Mouse (Mus musculus): ENCODE results near the gene Sos2. TPM values are rescaled to one million over a fixed set of nuclear protein-coding genes. Genes with fewer than 3 reads are reported as not detected.

The Sos2 gene
- 10 to 100 TPM; 28.0 to 32.0 TPM for total RNA-seq (2021)

DNA sequence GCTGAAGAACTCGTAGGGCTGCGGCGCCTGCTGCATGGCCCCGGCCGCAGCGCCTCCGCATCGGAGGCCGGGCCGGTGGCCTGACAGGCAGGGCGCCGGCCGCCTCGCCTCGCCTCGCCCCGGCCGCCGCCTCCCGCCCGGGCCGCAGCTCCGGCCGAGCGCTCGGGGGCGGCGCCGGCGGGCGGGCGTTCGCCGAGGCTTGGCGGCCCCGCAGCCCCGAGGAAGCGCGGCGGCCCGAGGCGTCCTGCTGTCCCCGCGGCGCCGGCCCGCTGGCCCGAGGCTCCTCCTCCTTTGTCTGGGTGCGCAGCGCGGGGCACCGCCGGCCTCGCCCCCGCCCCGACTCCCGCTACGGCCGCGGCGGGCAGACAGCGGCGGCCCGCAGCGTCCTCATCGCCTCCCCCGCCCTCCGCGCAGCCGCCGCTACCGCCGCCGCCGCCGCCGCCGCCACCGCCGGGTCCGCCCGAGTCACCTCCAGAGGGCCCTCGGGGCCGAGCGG, at the start of gene Sos2:
Gene Sos2, minus strand, starts transcription at position 287 of the 496 bp plus-strand sequence.
- peak in 1 of 2 experiments; percentile 41 for DNase-seq (ENCODE audit: extremely low spot score in 1 of 2, low spot score in 1 of 2)

DNA sequence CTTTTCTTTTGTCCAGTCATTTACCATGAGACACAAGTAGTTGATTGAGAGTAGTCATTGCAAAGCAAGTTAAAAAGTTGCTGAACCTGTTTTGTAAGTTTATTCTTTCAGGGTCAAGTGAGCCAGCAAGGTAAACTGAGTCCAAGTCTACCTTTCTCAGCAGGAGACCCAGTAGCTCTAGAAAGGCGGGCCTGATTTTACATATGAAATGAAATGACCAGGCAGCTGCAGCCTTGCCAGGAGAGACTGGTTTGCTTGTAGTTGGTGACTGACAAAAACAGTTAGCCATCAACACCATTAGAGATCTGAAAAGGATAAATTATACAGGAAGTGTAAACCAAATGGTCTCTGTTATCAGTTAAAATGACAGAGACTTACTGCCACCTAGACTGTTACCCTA, 48.7 kb upstream of the Sos2 start:
- DNase-seq (ENCODE audit: extremely low spot score in 1 of 2, low spot score in 1 of 2) = no peak

DNA sequence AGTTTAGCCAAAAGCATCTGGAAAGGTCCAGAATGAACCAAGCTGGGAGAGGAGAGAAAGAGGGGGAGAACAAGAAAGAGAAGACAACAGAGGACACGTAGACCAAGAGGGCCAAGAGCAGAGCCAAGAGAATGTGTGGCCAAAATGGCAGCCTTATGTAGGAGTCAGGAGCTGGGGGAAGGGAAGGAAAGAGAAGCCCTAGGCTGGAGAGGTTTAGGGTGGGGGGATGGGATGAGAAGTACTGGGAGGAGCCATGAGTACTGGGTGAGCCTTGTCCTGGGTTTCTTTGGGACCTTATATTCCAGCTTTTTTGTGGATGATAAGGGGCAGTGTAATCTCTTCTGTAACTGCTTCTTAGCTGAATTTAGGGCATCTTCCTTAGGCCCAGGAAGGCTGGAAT, 47.6 kb upstream of the Sos2 start:
- DNase-seq (ENCODE audit: extremely low spot score in 1 of 2, low spot score in 1 of 2) = no peak

DNA sequence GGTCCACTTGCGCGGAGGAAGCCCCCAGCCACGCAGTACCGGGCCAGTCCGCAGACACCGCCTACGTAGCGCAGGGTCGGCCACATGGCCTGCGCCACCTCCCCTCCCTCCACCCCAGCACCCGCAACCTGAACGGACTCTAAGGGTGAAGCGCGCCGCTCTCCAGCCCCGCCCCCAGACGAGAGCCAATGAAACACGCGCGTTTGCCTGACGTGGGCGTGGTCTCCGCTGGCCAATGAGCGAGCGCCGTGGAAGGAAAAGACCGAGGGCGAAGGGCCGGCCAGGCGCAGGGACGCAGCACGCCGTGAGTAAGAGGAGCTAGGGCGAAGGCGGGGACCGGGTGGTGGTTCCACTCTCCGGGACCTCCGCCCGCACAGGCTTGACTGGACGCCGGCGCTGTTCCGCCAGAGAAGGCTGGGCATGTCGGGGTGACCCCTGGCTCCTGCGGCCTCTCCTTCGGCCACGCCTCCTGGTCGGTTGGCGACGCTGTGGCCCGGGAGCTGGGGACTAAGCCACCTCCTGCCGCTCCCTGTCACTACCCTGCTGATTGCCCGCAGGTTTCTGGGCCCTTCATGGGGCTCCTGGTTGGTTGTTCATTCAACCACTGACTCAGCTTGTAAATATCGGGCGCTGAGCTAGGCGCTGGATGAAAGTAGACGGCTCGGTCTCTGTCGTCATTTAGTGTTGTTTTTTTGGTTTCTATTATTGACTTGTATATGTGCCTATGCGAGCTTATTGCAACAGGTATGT, 43.2 kb upstream of the Sos2 start, which contains the start of the genes L2hgdh and Atp5s:
Gene L2hgdh, minus strand, starts transcription at position 163 of the 750 bp plus-strand sequence.
Gene Atp5s, plus strand, starts transcription at position 240 of the 750 bp plus-strand sequence.
- peak; percentile 86 to 91 for DNase-seq (ENCODE audit: extremely low spot score in 1 of 2, low spot score in 1 of 2)

DNA sequence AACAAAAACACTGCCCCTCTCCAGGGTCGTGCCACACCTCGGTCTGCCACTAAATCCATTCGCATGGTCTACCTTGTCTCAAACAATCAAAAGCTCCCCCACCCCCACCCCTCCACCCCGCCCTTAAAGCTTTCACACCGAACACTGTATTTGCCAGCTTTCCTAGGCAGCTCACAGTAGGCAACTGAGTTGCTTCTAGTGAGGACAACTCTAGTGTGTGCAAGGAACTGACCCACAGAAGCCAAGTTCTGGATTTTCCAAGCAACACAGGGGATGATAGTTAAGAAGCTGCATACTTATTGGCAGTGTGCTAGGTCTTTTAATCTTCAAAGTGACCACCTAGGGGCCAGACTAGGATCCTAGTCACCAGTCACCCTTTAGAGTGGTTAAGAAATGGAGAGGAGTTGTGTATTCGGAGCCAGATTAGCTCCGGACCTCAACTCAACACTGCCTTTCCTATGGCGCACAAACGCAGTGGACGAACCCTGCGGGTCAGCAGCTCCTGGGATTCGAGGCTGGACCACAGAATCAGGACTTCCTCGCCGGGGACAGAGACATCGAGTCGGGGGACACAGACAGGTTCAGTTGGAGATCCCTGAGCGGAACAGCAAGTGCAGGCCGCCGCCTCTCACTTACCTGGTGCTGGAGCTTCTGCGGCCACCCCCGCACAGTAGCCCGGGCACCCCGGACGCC, 42.5 kb upstream of the Sos2 start:
- no peak for DNase-seq (ENCODE audit: extremely low spot score in 1 of 2, low spot score in 1 of 2)

DNA sequence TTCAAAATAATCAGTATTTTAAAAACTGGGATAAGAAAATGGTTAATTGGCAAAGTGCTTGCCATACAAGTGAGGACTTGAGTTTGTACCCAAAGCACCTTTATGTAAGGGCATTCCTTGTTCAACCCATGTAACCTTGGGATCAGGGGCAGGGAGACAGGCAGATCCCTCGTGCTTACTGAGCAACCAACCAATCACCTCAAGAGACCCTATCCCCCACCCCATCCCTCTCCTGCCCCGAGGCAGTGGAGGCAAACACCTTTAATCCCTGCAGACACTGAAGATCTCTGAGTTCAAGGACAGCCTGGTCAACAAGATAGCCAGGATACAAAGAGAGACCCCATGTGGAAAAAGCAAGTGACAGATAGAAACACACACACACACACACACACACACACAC, 41.7 kb upstream of the Sos2 start:
- DNase-seq (ENCODE audit: extremely low spot score in 1 of 2, low spot score in 1 of 2) = no peak

DNA sequence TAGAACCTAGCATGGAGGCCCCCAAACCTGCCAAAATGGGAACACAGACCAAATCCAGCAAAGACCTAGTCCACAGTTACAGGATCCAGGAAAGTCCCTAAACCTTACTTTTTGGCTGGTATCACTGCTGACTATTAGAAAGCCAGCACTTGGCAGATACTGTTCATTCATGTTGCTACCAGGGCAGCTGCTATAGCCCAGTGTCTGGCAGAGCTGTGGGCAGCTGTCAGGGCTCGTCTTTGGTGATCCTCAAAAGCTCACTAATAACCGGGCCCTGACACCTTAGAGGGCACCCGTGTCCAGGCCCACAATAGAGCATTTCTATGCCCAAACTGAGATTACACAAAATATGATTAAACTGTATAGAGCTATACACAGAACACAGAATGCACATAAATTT, 41.2 kb upstream of the Sos2 start:
- DNase-seq (ENCODE audit: extremely low spot score in 1 of 2, low spot score in 1 of 2) = no peak

DNA sequence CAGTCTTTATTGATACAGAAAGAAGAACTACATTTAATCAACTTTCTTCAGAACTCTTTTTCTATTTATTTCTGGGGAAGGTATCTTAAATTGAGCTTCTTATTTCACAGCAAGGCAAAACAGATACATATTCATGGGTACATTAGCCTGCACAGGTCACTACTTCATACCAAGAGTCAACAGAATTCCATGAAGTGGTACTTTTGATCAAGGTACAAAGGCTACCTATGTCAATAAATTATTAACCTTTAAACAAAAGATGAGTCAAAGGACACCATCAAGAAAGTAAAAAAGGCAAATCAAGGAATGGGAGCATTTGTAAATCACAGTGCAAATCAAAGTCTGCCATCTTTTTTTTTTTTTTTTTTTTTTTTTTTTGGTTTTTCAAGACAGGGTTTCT, 32.0 kb upstream of the Sos2 start:
- no peak for DNase-seq (ENCODE audit: extremely low spot score in 1 of 2, low spot score in 1 of 2)

DNA sequence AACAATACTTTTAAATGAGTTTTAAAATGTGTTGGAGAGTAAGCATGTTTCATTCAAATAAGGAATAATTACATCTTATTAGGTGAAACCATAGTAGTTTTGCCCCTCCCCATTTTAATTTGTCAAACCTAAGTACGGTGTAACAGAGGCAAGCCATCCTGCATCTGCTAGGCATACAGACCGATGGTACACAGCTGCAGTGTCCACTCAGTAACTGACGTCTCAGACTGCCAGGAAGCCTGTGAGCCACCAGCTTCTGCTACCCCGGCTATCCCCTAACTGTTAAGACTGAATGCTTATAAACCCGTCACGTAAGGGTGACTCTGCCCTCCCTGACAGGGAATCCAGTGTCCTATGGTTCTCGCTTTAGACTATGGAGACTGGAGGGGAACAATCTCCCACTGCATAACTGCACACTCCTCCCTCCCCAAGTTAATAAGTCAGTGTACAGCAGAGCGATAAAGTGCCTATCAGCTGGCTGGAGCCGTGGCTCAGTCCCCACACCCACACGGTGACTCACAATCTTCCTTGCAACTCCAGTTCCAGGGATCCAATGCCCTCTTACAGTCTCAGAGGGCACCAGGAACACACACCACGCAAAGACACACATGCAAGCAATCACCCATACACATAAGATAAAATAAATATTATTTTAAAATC, 23.3 kb upstream of the Sos2 start:
- no peak for DNase-seq (ENCODE audit: extremely low spot score in 1 of 2, low spot score in 1 of 2)

DNA sequence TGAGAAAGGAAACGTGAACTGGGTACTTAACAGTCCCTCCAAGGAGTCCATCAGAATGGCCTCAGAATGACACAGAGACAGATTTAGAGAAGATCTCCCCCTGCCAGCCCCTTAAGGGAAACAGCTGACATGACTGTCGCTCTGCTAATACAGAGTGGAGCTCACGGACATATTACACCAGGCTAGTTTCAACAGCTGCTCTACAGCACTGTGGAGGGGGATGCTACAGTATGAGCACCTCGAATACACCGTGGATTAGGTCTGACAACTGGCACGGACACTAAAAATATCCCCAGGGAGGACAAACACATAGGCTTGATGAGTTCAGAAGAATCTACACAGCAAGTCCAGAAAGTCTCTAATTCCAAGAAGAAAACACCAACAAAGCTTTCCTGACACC, 16.7 kb upstream of the Sos2 start:
- DNase-seq (ENCODE audit: extremely low spot score in 1 of 2, low spot score in 1 of 2) = no peak

DNA sequence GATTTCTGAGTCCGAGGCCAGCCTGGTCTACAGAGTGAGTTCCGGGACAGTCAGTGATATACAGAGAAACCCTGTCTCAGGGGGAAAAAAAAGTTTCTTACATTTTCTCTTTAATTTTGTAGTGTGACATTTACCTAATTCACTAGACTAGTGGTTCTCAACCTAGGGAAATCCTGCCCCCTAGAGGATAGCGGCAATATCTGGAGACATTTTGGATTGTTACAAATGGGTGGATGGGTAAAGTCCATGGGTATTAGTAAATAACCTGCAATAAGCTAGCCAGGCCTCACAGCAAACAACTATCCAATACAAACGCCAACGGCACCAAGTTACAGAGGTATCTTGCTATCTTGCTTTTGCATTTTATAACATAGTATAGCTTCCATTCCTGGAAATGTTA, 15.1 kb upstream of the Sos2 start:
- peak in 1 of 2 experiments; percentile 48 for DNase-seq (ENCODE audit: extremely low spot score in 1 of 2, low spot score in 1 of 2)

DNA sequence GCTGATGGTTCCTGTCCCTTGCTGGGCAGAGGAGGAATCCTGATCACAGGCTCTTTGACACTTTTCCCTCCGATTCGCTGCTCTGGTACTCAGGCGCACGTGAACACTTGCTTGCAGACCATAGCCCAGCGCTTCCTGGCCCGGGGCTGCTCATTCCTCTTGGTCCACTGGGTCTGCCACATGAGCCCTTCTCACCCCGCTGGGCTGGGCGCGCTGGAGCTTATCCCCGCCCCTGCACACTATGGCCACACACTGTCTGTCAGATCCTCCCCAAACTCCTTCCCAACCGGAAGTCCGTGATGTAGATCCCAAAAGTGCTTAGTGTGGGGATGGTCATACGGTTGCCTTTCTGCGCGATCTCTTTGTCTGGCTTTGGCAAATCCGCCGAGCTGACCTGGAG, 11.8 kb upstream of the Sos2 start:
- no peak for DNase-seq (ENCODE audit: extremely low spot score in 1 of 2, low spot score in 1 of 2)

DNA sequence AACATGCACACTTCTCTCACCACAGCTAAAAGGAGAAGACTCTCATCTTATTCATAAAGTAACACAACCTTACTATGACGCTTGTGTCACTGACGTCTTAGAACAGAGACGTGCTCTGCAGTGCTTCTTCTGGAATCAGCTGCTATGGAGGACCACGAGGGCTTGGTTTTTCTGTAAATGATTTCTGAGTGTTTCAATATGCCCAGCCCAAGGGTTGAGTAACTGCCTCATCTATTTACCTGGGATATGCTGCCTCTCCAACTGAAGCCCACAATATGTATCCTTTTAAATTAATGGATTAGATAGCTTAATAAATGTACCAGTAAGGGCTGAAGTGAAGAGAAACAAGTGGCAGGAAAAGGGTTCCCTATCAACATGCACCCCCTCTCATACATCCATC, 9.1 kb upstream of the Sos2 start:
- no peak for DNase-seq (ENCODE audit: extremely low spot score in 1 of 2, low spot score in 1 of 2)

DNA sequence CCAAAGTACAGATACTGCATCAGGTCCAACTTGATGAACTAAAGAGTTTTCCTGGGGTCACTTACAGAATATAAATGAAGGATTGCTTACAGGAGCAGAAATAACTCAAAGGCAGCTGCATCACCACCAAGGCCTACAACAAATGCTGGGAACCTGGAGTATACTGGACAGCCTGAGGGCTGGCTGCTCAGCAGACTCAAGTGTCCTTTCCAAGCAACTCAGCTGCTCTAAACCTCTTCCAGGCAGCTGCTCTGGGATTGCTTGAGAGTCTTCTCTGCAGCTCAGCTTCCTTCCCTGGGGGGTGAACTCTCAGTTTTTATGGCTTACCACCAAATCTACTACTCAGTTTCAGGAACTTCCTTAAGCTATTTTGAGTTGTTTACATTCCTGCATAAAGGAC, 7.4 kb upstream of the Sos2 start:
- DNase-seq (ENCODE audit: extremely low spot score in 1 of 2, low spot score in 1 of 2) = no peak

DNA sequence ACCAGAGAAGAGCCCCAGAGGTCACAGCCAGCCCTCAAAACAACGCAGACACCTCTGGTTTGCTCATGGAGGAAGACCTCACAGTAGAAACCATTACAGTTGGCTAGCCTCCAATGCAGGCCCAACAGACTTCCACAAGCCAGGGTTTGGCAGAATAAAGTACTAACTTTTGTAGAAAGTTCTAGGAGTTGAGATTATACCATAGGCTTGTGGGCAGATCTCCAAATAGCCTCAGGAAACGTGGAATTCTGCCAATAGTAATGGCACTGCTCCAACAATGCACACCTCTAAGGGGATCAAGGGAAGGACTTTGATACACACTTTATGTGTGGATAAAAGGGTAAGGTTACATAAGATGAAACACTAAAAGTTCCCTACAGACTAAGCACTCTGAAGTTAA, 6.7 kb upstream of the Sos2 start:
- DNase-seq (ENCODE audit: extremely low spot score in 1 of 2, low spot score in 1 of 2) = no peak

DNA sequence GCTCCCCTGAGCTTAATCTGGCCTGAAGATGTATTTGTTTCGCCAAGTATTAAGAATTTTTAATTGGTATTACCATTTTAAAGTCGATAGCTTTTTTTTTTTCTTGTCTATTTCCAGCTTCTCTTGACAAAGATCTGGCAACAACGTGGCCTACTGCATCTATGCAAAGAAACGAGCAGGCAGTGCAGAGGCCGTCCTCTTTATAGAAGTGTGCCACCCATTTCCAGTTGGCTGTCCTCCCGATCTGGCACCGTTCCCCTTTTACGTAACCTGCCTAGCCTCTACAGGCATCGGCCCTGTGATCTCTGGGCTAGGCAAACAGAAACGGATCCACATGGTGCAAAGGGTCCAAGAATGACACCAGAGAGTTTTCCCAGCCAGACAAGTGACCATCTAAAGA, 1.9 kb upstream of the Sos2 start:
- DNase-seq (ENCODE audit: extremely low spot score in 1 of 2, low spot score in 1 of 2) = peak; percentile 14 to 50

DNA sequence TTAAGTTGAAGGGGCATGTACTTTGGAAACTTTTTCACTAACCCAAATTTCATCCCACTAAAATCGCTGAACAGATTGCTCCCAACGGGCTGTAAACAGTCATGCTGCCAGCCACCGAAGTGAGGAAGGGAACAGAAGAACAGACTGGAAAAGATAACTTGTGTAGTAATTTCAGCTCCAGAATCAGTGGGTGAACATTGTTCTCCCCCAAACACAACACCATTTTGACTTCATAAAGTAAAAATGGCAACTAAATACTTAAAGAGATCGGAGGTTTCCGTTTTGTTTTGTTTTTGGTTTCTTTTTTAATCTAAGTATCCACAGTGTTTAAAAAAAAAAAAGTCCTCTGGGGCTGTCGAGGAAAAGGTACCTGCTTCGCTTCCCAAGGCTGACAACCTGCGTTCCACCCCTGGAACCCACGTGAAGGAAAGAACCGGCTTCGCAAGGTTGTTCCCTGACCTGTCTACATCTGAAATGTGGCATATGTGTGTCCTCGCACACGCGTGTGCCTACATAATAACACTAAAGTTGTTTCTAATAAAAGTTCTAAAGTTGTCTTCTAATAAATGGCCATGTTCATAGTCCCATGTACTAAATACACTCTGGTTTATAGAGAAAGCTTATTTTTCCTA, 1.3 kb upstream of the Sos2 start:
- no peak for DNase-seq (ENCODE audit: extremely low spot score in 1 of 2, low spot score in 1 of 2)

DNA sequence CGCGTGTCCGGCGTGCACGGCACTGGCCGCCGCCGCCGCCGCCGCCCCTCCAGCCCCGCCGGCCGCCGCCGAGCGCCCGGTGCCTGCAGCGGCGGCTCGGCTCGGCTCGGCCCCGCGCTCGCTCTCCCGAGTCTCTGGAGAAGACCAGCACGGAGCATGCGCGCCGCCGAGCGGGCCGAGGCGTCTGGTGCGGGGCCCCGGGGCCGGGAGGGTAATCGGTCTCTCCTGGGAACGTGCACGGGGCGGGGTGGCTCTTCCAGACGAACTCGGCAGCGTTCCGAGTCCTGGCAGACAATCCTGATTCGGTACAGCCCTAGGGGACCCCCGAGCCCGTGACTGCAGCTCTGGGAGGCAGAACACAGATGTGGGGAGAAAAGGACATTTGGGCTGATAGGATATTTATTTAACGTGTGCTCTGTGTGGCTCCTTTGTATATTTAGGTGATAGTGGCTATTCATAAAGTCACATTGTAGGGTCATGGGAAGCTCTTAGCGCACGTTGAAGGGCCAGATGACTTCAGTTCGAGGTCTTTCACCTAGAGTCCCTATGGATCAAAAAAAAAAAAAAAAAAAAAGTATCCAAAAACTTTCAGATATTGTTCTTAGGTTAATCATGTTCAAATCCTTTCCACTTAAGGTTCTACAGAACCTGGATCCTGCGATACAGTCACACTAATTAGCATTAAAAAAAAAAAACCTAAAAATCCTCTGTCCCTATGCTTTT, 574 bp upstream of the Sos2 start:
- peak; percentile 67 to 74 for DNase-seq (ENCODE audit: extremely low spot score in 1 of 2, low spot score in 1 of 2)

DNA sequence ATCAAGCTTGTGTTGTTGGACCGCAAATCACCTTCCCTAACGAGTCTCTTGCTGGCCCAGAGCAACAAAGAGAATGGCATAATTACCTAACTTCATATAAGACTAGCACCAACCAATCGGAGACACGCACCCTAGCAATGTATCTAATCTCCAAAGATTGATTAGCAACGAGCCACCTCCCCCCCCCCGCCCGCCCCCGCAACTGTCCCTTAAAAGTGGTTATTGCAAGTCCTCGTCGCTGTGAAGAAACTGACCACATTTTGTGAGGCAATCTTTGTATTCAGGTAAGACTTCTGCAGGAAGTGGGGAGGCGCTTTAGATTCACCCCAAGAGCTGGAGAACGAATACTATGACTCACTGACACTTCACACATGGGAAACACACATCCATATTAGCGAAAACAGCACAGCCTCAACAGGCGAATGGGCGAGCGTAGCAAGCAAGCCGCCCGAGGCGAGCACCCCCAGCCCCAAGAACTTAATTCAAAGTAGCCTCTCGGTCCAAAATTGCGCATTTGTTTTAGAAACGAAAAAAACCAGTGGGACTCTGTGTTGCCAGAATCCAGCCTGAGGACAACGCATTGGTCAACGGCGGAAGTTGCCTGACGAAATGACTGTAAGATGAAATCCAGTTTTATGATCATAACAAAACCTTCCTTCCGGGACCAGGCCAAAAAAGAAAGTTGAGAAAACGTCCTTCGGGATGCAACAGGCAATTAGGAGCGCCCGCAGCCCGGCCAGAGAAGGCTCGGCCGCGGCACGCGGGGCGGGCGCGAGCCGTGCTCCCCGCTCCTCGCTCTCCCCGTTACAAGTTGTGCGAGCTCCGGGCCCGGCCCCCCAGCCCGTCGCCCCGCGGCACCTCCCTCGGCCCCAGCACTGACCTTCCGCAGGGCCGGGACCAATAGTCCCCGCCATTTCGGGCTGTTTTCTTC, 752 bp downstream of the Sos2 start:
- DNase-seq (ENCODE audit: extremely low spot score in 1 of 2, low spot score in 1 of 2) = peak; percentile 14 to 31
